Mouse (Mus musculus) lung, embryonic 16.5 days (tissue): ENCODE data around the gene Meis1. TPM values are rescaled to one million over a fixed set of nuclear protein-coding genes. Genes with fewer than 3 reads are reported as not detected.
A peak's percentile ranks its signal among the peaks of the same experiment; 100 is the strongest.

Source experiments
- ATAC-seq: fragments of 200-750 bp; cut with Nextera tagmentation; 2 replicates; pipeline ENCODE4 v1.8.0; 2017; ENCODE audit warnings: low read depth, mild to moderate bottlenecking, moderate library complexity
- H3K27ac ChIP-seq: fragments of 300-500 bp; sonication (generic); 2 replicates; pipeline ENCODE4 v1.5.1; 2014; ENCODE audit warnings: mild to moderate bottlenecking, control low read depth, low read length
- H3K27me3 ChIP-seq: fragments of 300-500 bp; sonication (generic); 2 replicates; pipeline ENCODE4 v1.6.1; 2014; ENCODE audit warnings: low read depth, low read length, mixed read lengths; ENCODE audit not compliant: control insufficient read depth, insufficient read depth
- H3K36me3 ChIP-seq: fragments of 300-500 bp; sonication (generic); 2 replicates; pipeline ENCODE4 v1.6.1; 2014; ENCODE audit warnings: low read length; ENCODE audit not compliant: control insufficient read depth, insufficient read depth
- H3K4me1 ChIP-seq: fragments of 300-500 bp; sonication (generic); replicated peaks from 2 replicates; pipeline ENCODE4 v1.6.1; 2014; ENCODE audit warnings: low read length, mixed read lengths; ENCODE audit not compliant: control insufficient read depth, insufficient read depth
- H3K4me2 ChIP-seq: fragments of 300-500 bp; sonication (generic); 2 replicates; pipeline ENCODE4 v1.6.1; 2014; ENCODE audit warnings: low read depth, low read length, control low read depth
- H3K4me3 ChIP-seq: fragments of 300-500 bp; sonication (generic); 2 replicates; pipeline ENCODE4 v1.5.1; 2014; ENCODE audit warnings: mild to moderate bottlenecking, low read length, control low read depth
- H3K9ac ChIP-seq: fragments of 300-500 bp; sonication (generic); 2 replicates; pipeline ENCODE4 v1.6.1; 2014; ENCODE audit warnings: low read length, control low read depth
- H3K9me3 ChIP-seq: fragments of 300-500 bp; sonication (generic); 2 replicates; pipeline ENCODE4 v1.6.1; 2016; ENCODE audit warnings: low read length; ENCODE audit not compliant: control insufficient read depth
- WGBS: fragments of 180-500 bp; shearing (Covaris S2); extraction: QIAGEN DNeasy Blood & Tissue Kit; methylation state at CpG from one replicate; pipeline ENCODE4 v1.1.7; 2014; 5-methylcytosine and 5-hydroxymethylcytosine counted together
- polyA plus RNA-seq: library from polyadenylated mRNA; unstranded; fragments of >200 nt; fragmentation: Nextera tagmentation; extraction: Ambion mirVana; gene quantifications from 2 replicates; pipeline ENCODE4 v1.2.1, GENCODE M21; 2015

The Meis1 gene
- polyA plus RNA-seq, 1 experiment from 2014 or later = 99.9 TPM

DNA sequence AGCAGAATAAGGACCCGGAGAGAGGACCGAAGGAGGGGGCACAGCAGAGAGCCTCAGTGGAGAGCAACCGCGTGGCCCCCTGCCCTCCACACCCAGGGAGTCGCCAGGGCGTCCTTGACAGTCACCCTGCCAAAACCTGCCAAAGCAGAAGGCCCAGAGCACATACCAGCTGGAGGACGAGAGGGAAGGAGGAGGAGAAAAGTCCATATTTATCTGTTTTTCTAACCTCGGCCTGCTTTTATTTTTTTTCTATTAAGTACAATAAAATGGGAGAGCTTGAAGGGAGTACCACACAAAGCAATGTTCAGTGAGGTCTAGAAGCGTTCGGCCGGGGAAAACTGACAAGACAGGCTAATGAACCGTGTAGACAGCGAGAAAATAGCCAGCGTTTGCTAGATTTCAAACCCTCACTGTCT lies 8.4 kb downstream of the Meis1 start:
- Histone ChIP-seq H3K4me3 (peak overlapping the region; percentile 37), H3K27me3 (no peaks in the 10 kb centered on the region), H3K36me3 (peaks cover 2% of the 10 kb centered on the region; the same call in 1 of the 2 replicates), H3K9me3 (no peaks in the 10 kb centered on the region), H3K27ac (peak overlapping the region; percentile 47), H3K4me2 (peak overlapping the region; percentile 65), H3K4me1 (peaks cover 9% of the 10 kb centered on the region; the same call in 1 of the 2 replicates), H3K9ac (peak overlapping the region; percentile 65)
- ATAC-seq = no peak
- WGBS = 23% methylated on average over 14 of the region's 14 CpGs

DNA sequence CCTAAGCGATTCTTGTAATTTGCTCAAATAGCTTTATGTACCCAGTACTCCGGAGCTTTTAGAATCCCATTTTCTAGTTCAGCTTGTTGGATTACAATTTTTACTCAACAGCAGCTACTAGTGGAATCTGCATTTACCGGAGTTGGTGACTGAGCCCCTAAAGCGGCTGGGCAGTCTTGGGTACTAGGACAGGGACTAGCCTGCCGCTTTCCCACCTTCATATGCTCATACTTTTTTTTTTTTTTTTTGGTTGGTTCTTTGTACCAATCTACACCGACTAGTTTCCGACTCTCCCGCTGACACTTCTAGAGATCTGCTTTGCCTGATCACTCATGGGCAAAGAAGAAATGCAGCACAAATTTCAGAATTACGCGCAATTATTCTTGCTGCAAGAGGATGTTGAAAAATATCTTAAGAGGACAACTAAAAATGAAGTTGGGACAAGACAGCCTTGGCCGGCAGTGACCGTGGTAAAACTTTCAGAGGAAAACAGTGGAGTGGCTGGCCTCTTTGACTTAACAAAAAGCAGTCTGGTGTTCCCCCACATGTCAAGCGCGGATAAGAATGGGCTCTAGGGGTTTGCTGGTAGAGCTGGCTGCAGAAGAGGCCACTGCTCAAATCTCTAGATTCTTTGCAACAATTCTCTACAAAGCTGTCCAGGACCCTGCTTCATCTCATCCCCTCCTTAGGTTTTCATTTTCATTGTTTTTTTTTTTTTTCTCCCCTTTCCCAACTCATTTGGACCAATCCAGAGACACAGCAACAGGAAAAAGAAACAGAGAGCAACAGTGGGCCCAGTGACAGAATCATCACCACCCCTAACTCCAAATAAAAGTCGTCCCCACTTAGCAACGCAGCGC lies 9.0 kb downstream of the Meis1 start:
- Histone ChIP-seq H3K27me3 (no peaks in the 10 kb centered on the region), H3K27ac (peak overlapping the region; percentile 47), H3K4me2 (peak overlapping the region; percentile 65), H3K36me3 (peaks cover 2% of the 10 kb centered on the region; the same call in 1 of the 2 replicates), H3K4me1 (peaks cover 9% of the 10 kb centered on the region), H3K9ac (peak overlapping the region; percentile 65), H3K4me3 (peak overlapping the region; percentile 37), H3K9me3 (no peaks in the 10 kb centered on the region)
- 28% methylated on average over 17 of the region's 17 CpGs for WGBS
- no peak for ATAC-seq

DNA sequence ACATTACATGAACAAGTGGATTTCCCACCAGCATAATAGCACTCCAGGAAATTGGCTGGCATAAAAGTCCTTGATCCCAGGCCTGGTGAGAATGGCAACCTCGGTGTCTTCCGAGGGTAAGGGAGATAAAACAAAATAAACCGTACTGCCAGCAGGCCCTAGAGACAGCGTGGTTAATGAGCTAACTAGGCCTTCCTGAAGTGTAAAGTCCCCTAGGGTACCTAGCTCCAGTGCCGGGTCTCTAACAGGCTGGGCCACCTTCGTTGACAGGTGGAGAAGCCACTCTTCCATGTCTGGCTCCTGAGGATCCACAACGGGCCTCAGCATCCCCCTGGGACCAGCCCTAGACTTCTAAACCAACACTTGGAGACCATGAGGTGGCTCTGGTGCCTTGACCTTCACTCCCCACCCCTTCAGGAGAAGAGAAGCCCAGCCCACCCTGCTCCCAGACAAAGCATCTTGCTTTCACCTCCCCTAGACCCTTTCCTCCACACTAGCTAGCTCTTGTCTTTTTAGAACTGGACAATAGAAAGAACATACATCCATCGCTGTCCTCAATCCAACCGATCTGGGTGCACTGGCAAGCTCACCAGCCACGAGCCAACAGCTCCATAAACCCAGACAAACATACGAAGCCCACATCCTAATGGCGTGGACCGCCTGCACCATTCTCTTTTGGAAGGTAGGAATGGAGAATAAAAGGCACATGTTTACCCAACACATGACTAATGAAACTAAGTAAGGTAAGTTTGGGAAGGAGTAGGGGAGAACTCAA lies 10.0 kb downstream of the Meis1 start:
- Histone ChIP-seq H3K36me3 (peaks cover 1% of the 10 kb centered on the region; the same call in 1 of the 2 replicates), H3K9ac (peak overlapping the region; percentile 57)

DNA sequence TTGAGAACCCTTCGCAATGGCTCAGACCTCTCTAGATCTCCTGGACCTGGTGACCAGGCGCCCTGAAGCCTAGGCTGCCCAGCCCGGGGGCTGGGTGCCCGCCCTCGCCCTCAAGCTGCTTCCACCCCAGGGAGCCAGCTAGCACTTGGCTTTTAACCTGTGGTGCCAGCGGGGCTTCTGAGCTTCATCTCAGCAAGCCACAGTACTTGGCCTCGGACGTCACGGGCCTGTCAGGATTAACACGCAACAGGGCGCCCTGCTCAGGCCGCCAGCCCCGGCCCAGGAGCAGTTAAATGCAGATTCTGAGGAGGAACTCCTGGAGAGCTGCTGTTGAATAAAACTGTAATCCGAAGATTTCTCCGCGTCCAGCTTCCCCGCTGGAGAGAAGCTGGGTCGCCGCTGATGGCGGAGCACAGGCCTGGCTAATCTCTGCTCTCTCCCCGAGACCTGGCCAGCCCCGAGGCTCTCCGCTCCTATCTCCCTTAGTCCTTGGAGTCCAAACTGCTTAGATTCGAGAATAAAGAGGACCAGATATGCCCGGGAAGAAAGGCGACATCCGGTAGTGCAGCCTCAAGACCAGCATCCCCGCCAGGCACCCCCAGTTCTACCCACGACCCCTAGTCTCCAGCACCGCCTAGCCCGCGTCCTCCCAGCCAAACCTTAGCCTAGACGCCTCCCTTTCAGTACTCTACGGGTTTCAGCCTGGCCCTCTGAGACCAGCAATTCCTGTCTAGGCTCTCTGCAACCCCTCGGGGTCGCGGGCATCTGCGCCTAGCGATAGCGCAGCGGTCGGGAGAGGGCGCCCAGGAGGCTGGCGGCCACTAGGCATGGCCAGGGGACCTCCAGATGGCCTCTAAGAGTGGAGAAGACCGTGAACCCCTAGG lies 11.0 kb downstream of the Meis1 start:
- WGBS = 36% methylated on average over 45 of the region's 45 CpGs
- Histone ChIP-seq H3K4me2 (peak overlapping the region; percentile 52), H3K36me3 (no peaks in the 10 kb centered on the region), H3K4me3 (peak overlapping the region; percentile 34), H3K27ac (peak overlapping the region; percentile 94), H3K27me3 (no peaks in the 10 kb centered on the region), H3K9ac (peak overlapping the region; percentile 66), H3K4me1 (peaks cover 13% of the 10 kb centered on the region), H3K9me3 (no peaks in the 10 kb centered on the region)
- ATAC-seq = no peak

More for the DNA sequence above, 10.0 kb downstream of the Meis1 start:
- Histone ChIP-seq H3K9me3 (no peaks in the 10 kb centered on the region), H3K4me1 (peaks cover 9% of the 10 kb centered on the region), H3K4me3 (peak overlapping the region; percentile 40), H3K4me2 (peak overlapping the region; percentile 57), H3K27me3 (no peaks in the 10 kb centered on the region), H3K27ac (peak overlapping the region; percentile 62)
- no peak for ATAC-seq
- 37% methylated on average over 13 of the region's 13 CpGs for WGBS

DNA sequence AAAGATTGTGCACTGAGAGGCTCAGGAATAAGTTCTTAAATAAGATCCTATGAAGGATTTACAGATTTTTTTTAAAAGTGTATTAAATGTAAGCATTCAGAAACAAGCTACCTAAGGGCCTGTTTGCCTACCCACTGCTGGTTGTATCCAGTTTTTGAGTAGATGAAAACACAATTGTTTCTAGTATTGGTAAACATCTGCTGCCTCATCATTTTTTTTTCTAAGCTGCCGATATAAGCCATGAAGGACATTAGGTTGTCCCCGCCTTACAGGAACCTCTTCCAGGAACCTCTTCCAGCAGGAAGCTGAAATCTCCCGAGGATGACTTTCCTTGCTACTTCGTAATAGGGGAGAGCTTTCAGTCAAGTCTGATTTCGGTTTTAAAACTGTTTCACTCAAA lies 11.7 kb downstream of the Meis1 start:
- Histone ChIP-seq H3K4me3 (peak overlapping the region; percentile 34; the same call in 1 of the 2 replicates), H3K4me1 (peaks cover 13% of the 10 kb centered on the region), H3K36me3 (no peaks in the 10 kb centered on the region), H3K9ac (peak overlapping the region; percentile 66), H3K9me3 (no peaks in the 10 kb centered on the region), H3K4me2 (peak overlapping the region; percentile 52), H3K27me3 (no peaks in the 10 kb centered on the region), H3K27ac (peak overlapping the region; percentile 94)
- no peak for ATAC-seq
- 35% methylated on average over 5 of the region's 5 CpGs for WGBS

DNA sequence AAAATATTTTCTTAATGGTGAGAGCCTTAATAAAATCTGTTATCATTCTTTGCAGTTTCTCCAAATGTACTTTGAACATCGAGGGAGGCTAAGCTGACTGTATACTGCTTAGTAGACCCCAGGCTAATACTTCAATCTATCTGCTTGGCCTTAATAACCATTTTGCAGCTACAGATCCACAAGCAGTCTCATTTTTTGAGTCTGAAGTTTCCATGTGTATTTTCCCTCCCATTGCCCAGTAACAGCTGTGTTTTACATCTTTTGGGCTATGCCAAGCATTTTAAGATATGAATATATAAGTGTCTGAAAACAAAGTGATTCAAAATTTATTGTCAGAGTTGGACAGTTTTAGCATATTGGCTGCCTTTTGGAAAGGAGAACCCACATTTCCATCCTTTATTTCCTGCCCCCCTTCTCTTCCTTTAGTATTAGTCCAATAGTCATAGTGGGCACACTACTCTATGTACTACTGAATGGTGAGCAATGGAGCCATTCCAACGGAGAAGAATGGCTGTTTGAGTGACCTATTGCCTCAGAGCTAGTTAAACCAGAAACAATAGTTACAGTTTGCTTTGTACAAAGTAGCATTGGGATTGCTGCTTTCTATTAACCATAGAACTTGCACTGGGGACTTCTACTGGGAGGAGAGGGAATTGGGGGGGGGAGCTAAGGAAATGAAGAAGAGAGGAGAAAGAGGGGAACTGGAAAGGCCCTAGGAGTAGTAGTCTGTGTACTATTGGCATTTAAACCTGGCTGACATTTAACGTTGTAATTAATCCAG lies 12.7 kb downstream of the Meis1 start:
- ATAC-seq = peak; percentile 76
- no peak overlapping the region for H3K4me3 ChIP-seq
- WGBS = 22% methylated on average over 3 of the region's 3 CpGs
- H3K4me2 ChIP-seq = peak overlapping the region; percentile 4; the same call in 1 of the 2 replicates
- H3K9me3 ChIP-seq = no peaks in the 10 kb centered on the region
- H3K27me3 ChIP-seq = no peaks in the 10 kb centered on the region
- peak overlapping the region; percentile 89 for H3K27ac ChIP-seq
- H3K9ac ChIP-seq = no peak overlapping the region
- peaks cover 13% of the 10 kb centered on the region for H3K4me1 ChIP-seq
- 0 out of 2 replicates have a peak, but pooled peaks cover 3% of the 10 kb centered on the region for H3K36me3 ChIP-seq

DNA sequence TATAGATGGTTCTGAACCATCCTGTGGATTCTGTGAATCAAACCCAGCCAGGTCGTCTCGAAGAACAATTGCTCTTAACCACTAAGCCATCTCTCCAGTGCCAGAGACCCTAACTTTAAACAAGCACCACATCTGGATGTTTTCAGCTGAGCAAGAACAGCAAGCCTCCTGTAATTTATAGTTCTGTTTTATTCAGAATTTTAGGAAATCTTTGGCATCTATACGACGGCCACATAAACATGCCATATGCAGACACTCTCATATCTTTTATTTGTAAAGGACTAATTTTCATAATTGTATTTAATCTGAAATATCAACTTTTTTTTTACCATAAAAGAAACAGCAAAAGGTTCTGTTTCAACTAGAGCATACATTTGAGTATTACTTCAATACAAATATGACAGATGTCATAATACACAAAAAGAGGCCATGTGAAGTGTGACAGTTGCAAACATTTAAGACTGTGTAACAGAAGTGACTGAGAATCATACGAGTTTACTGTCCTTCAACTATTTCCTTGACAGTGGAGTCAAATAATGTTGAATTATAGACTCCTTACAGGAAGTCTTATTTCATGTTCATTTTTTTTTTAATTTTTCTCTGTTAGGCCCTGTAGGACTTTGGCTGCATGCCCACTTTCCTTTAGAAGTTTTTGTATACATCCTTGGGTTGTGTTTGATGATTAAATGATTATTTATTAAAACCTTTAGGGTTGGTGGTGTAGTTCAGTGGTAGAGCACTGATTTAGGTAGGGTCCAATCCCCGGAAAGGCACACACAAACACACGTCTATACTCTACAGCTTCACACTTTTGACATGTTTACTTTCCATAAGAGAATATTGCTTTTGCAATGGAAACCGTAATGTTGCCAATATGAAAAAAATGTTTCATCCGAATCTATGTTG lies 13.5 kb downstream of the Meis1 start:
- H3K9me3 ChIP-seq = no peaks in the 10 kb centered on the region
- H3K36me3 ChIP-seq = 0 out of 2 replicates have a peak, but pooled peaks cover 3% of the 10 kb centered on the region
- WGBS = 36% methylated on average over 9 of the region's 9 CpGs
- H3K9ac ChIP-seq = no peak overlapping the region
- no peaks in the 10 kb centered on the region for H3K27me3 ChIP-seq
- peaks cover 13% of the 10 kb centered on the region for H3K4me1 ChIP-seq
- peak overlapping the region; percentile 89 for H3K27ac ChIP-seq
- no peak overlapping the region for H3K4me3 ChIP-seq
- ATAC-seq = peak; percentile 75
- no peak overlapping the region for H3K4me2 ChIP-seq
